Mouse (Mus musculus) C2C12 (cell line): ENCODE results near the gene Gucy1b2. TPM values are rescaled to one million over a fixed set of nuclear protein-coding genes. Genes with fewer than 3 reads are reported as not detected.

Source experiments
- H3K27me3 ChIP-seq: one replicate; pipeline ENCODE4 v1.6.1; 2011; ENCODE audit not compliant: control insufficient read depth, insufficient read depth, insufficient read length
- H3K36me3 ChIP-seq: one replicate; pipeline ENCODE4 v1.6.1; 2011; ENCODE audit not compliant: control insufficient read depth, insufficient read depth
- H3K4me3 ChIP-seq: one replicate; pipeline ENCODE4 v1.5.1; 2011; ENCODE audit warnings: mild to moderate bottlenecking, control low read depth; ENCODE audit not compliant: poor library complexity, insufficient read depth, severe bottlenecking
- H3K79me2 ChIP-seq: one replicate; pipeline ENCODE4 v1.6.1; 2011; ENCODE audit not compliant: control insufficient read depth, insufficient read depth
- H3K79me3 ChIP-seq: one replicate; pipeline ENCODE4 v1.6.1; 2011; ENCODE audit warnings: low read depth, control low read depth
- H3ac ChIP-seq: one replicate; pipeline ENCODE3; 2011; ENCODE audit warnings: low read depth; ENCODE audit not compliant: control insufficient read depth, insufficient read length
- CEBPB ChIP-seq: IDR thresholded peaks from one replicate; pipeline ENCODE4 v1.6.1; 2011; ENCODE audit warnings: low read depth, mild to moderate bottlenecking, control low read depth, moderate library complexity
- CTCF ChIP-seq: IDR thresholded peaks from one replicate; pipeline ENCODE4 v1.5.1; 2011; ENCODE audit not compliant: control insufficient read depth, insufficient read depth, insufficient read length
- FOSL1 ChIP-seq: IDR thresholded peaks from one replicate; pipeline ENCODE4 v1.8.0; 2011; ENCODE audit warnings: mild to moderate bottlenecking, low read length; ENCODE audit not compliant: poor library complexity, insufficient read depth, severe bottlenecking
- MAX ChIP-seq: IDR thresholded peaks from one replicate; pipeline ENCODE4 v1.6.1; 2011; ENCODE audit warnings: mild to moderate bottlenecking, control low read depth
- MYOD1 ChIP-seq: IDR thresholded peaks from one replicate; pipeline ENCODE4 v1.6.1; 2011; ENCODE audit warnings: low read depth; ENCODE audit not compliant: control insufficient read depth, insufficient read length
- MYOG ChIP-seq: IDR thresholded peaks from one replicate; pipeline ENCODE4 v1.6.1; 2011; ENCODE audit not compliant: control insufficient read depth, insufficient read length; ENCODE audit errors: extremely low read depth
- USF1 ChIP-seq: IDR thresholded peaks from one replicate; pipeline ENCODE4 v1.6.1; 2011; ENCODE audit warnings: low read depth, mild to moderate bottlenecking, control low read depth, moderate library complexity
- polyA plus RNA-seq: library from polyadenylated mRNA; unstranded; fragments of >200 nt; fragmentation: generic; extraction: Trizol; gene quantifications from one replicate; pipeline ENCODE4 v1.2.1, GENCODE M21; 2012; ENCODE audit warnings: missing spikeins

The Gucy1b2 gene
- polyA plus RNA-seq, 1 experiment = not detected

DNA sequence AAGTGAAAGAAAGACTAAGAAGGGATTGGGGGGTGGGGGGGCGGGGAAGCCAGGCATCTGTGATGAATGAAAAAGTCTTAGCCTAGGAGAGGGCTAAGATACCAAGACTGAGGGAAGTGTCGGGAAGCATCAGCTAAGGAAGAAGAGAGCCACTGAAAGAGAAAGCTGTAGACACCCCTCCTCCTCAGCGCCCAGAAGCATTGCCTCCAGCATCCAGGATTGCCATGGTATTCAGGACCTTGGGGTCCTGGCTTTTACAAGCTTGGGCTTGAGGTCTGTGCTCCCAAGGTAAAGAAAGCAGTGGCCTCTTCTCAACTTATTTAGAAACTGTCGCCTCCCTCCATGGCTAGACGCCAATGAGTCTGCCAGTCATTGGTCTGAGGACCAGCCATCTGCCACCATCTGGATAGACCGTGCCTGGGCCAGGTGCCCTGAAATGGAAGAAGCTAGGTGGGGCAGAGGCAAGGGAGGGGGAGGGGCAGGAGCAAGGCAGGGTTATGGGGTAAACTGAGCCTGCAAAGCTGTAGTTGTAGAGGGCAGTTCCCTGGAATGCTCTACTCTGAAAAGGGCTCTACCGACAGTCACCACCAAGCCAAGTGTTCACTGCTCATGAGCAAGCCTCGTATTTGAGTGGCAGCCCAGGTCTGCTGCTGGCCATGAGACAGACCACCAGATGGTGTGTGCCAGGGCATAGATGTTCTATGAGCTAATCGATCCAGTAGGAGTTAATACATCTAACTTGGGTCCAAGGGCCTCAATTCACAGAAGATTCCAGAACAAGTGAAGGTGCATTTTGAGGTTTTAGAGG lies 66.2 kb downstream of the Gucy1b2 start:
- Histone ChIP-seq H3K36me3 (no peaks in the 10 kb centered on the region), H3K4me3 (no peak overlapping the region), H3ac (no peak overlapping the region), H3K79me3 (no peaks in the 10 kb centered on the region), H3K27me3 (no peaks in the 10 kb centered on the region), H3K79me2 (no peaks in the 10 kb centered on the region)
- TF ChIP-seq CTCF (no peak), FOSL1 (no peak), MAX (no peak), MYOD1 (no peak), MYOG (no peak), CEBPB (no peak), USF1 (no peak)

DNA sequence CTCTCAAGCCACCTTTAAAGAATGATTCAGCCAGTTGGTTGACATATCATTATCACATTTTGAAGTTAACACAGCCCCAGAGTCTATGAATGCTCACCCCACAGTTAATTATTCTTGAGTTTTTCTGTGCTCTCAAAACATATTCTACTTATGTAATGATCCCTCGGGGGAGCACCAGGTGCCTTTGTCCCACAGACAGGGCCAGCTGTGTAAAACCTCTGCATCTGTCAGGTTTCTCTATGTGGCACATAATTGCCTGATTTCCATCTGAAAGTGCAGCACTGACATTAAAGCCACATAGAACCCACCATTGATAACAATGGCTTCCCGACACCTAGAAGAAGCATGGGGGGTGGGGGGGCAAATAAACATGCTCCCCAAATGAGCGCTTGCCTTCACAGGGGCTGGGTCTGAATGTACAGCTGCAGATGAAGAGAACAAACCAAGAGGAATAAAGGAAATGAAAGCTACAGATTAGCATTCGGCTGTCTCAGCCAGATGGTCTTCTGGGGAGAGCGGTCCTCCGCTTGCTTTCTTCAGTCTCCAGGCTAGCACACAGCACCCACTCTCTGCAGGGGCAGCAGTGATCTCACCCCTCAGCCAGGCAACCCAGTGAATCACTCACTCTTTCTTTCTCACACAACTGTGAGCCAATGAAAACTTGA lies 66.9 kb downstream of the Gucy1b2 start:
- H3K27me3 ChIP-seq = no peaks in the 10 kb centered on the region
- H3K4me3 ChIP-seq = no peak overlapping the region
- no peaks in the 10 kb centered on the region for H3K79me3 ChIP-seq
- no peak overlapping the region for H3ac ChIP-seq
- TF ChIP-seq MAX (no peak), MYOG (no peak), CEBPB (no peak), FOSL1 (no peak), CTCF (no peak), MYOD1 (no peak), USF1 (no peak)
- no peaks in the 10 kb centered on the region for H3K79me2 ChIP-seq
- H3K36me3 ChIP-seq = no peaks in the 10 kb centered on the region

DNA sequence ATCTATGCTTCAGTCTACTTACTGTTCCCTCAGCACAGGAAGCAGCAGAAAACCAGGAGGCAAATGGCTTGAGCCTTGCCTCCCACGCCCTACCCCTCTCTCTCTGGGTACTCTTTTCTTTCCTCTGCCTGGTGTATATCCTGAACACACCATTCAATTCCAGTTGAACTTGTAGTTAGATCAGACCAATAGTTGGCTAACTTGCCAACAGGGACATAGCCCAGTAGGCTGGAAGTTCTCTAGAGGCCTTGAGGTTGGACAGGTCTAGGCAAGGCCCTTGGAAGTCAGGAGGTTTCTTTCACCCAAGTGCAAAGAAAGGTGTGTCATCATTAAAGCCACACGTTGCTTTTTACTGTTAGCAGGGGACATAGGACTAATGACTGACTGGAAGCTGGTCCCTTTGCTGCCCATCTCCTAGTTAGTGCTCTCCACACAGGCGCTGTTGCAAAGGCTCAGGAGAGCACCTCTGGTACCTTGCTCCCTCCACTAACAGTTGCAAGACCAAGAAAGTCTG lies 72.2 kb downstream of the Gucy1b2 start:
- Histone ChIP-seq H3K79me3 (no peaks in the 10 kb centered on the region), H3K27me3 (no peaks in the 10 kb centered on the region), H3K79me2 (no peaks in the 10 kb centered on the region), H3K4me3 (no peak overlapping the region), H3ac (no peak overlapping the region), H3K36me3 (no peaks in the 10 kb centered on the region)
- no peak for TF ChIP-seq CEBPB
- TF ChIP-seq FOSL1 = no peak
- no peak for TF ChIP-seq CTCF
- no peak for TF ChIP-seq MYOG
- no peak for TF ChIP-seq USF1
- no peak for TF ChIP-seq MYOD1
- TF ChIP-seq MAX = no peak

DNA sequence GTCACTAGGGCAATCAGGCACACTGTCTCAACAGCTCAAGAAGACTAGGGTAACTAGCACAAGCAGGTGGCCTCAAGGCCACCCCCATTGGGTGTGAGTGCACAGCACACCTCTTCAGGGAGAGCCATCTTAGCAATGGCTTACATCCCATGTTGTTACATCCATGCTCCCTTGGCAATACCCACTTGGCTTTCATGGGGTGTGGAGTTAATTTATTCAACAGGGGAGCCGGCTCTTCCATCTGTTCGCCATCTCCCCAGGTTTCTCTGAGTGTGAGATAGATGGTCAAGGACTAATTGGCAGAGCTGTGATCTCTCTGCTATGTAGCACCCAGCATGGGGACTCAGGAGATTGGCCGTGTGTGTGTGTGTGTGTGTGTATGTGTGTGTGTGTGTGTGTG lies 73.0 kb downstream of the Gucy1b2 start:
- TF ChIP-seq FOSL1 (no peak), MYOG (no peak)
- Histone ChIP-seq H3K79me3 (no peaks in the 10 kb centered on the region), H3K79me2 (no peaks in the 10 kb centered on the region), H3ac (no peak overlapping the region), H3K4me3 (no peak overlapping the region), H3K36me3 (peaks cover 1% of the 10 kb centered on the region), H3K27me3 (no peaks in the 10 kb centered on the region)

DNA sequence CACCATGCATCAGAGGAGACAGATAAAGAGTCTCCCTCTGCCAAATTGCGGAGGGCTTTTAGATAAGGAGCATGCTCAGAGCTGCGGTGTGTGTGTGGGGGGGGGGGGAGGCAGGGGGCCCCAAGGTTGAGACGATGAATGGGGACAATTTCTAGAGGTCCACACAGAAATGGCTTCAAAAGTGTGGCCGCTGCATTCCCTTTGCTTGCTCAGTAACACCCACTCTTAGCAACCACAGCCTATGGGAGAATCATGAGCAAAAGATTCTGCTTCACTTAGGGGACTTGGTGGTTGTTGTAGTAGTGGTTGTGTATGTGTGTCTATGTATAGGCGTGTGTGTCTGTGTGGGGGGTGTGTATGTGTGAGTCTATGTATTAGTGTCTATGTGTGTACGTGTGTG lies 75.5 kb downstream of the Gucy1b2 start:
- TF ChIP-seq FOSL1 = no peak
- no peak for TF ChIP-seq USF1
- no peak for TF ChIP-seq MAX
- no peak for TF ChIP-seq CEBPB
- TF ChIP-seq MYOD1 = no peak
- TF ChIP-seq MYOG = no peak
- TF ChIP-seq CTCF = no peak
- H3ac ChIP-seq = no peak overlapping the region
- H3K79me2 ChIP-seq = no peaks in the 10 kb centered on the region
- H3K27me3 ChIP-seq = no peaks in the 10 kb centered on the region
- H3K79me3 ChIP-seq = no peaks in the 10 kb centered on the region
- peaks cover 8% of the 10 kb centered on the region for H3K36me3 ChIP-seq
- no peak overlapping the region for H3K4me3 ChIP-seq
